Mouse (Mus musculus) small intestine, adult 2 months (tissue): ENCODE measurements around the gene Bmf. TPM values are rescaled to one million over a fixed set of nuclear protein-coding genes. Genes with fewer than 3 reads are reported as not detected.
A peak's percentile ranks its signal among the peaks of the same experiment; 100 is the strongest.

ENCODE experiments used
- H3K27ac ChIP-seq: fragments of 200-500 bp; 2 replicates; pipeline ENCODE4 v1.5.1; 2012; ENCODE audit warnings: low read depth, low read length, control low read depth, inconsistent platforms; ENCODE audit not compliant: insufficient read depth
- H3K27me3 ChIP-seq: fragments of 200-500 bp; 2 replicates; pipeline ENCODE4 v1.6.1; 2012; ENCODE audit warnings: mild to moderate bottlenecking, moderate library complexity, low read length, inconsistent platforms; ENCODE audit not compliant: control insufficient read depth, insufficient read depth
- H3K36me3 ChIP-seq: fragments of 200-500 bp; 2 replicates; pipeline ENCODE4 v1.6.1; 2012; ENCODE audit warnings: mild to moderate bottlenecking, low read length, control low read depth, inconsistent platforms; ENCODE audit not compliant: control insufficient read depth, insufficient read depth
- H3K4me1 ChIP-seq: fragments of 200-500 bp; 2 replicates; pipeline ENCODE4 v1.6.1; 2012; ENCODE audit warnings: low read length, inconsistent platforms, mixed read lengths; ENCODE audit not compliant: control insufficient read depth, insufficient read depth, insufficient read length
- H3K4me3 ChIP-seq: fragments of 200-500 bp; 2 replicates; pipeline ENCODE4 v1.5.1; 2012; ENCODE audit warnings: low read depth, mild to moderate bottlenecking, control low read depth, inconsistent platforms, low read length, moderate library complexity
- CTCF ChIP-seq: fragments of 200-500 bp; IDR thresholded peaks from 2 replicates; pipeline ENCODE4 v1.5.1; 2012; ENCODE audit warnings: low read depth, mild to moderate bottlenecking, control low read depth, inconsistent platforms, low read length, moderate library complexity, mixed read lengths; ENCODE audit not compliant: insufficient replicate concordance, insufficient read length; ENCODE audit errors: extremely low read depth
- POLR2A ChIP-seq: fragments of 200-500 bp; IDR thresholded peaks from 2 replicates; pipeline ENCODE4 v1.6.1; 2012; ENCODE audit warnings: low read depth, mild to moderate bottlenecking, control low read depth, inconsistent platforms, low read length, moderate library complexity
- WGBS: fragments of 180-500 bp; shearing (Covaris S2); methylation state at CpG from one replicate; pipeline ENCODE4 v1.1.7; 2018; 5-methylcytosine and 5-hydroxymethylcytosine counted together
- polyA plus RNA-seq: library from polyadenylated mRNA; depleted of rRNA; stranded (reverse); fragments of >200 nt; gene quantifications from 2 replicates; pipeline ENCODE4 v1.2.3, GENCODE M21; 2012

The Bmf gene
- polyA plus RNA-seq, 1 experiment, result 10.3 TPM

DNA sequence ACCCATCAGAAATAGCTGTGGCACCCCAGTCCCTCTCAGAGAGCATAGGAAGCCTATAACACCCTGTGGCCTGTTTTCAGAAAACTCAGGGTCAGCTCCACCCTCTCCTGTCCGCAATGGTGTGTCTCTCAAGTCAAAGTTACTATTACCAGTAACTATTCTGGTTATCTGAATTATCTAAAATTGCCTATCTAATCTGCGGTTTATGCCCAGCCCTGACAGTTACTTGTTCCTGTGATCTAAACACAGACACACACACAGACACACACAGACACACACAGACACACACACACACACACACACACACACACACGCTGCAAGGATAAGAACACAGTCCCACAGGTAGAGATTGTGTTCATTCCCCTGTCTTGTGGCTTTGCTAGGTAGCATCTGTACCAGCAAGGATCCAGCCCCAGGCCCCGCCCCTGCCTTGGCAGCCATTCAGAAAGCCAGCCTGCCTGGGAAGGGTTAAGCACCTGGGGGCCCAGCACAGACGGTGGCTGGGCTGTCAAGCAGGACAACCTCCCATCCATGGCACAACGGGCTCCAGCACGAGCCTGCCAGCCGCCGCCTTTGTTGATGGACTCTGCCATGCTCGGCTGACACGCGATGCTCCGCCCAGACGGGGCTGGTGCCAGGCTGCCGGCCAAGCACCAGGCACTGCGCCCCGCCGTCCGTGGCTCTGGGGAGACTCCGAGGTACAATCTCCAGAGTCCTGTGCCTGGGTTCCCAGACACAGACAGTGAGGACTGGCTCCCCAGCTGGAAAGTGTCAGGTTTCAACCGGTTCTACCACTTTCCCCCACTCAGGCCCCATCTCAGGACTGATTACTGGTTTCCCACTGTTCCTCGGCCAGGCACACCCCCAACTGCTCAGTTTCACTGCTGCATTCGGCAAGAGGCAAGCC, 5.3 kb downstream of the Bmf start:
- TF ChIP-seq POLR2A (0 out of 2 replicates have a peak, but pooled peaks have one; percentile 18), CTCF (no peak)
- Histone ChIP-seq H3K27ac (peak overlapping the region; percentile 26), H3K27me3 (no peaks in the 10 kb centered on the region), H3K36me3 (no peaks in the 10 kb centered on the region), H3K4me3 (peak overlapping the region; percentile 32), H3K4me1 (peaks cover 59% of the 10 kb centered on the region)
- 6% methylated on average over 23 of the region's 23 CpGs for WGBS

DNA sequence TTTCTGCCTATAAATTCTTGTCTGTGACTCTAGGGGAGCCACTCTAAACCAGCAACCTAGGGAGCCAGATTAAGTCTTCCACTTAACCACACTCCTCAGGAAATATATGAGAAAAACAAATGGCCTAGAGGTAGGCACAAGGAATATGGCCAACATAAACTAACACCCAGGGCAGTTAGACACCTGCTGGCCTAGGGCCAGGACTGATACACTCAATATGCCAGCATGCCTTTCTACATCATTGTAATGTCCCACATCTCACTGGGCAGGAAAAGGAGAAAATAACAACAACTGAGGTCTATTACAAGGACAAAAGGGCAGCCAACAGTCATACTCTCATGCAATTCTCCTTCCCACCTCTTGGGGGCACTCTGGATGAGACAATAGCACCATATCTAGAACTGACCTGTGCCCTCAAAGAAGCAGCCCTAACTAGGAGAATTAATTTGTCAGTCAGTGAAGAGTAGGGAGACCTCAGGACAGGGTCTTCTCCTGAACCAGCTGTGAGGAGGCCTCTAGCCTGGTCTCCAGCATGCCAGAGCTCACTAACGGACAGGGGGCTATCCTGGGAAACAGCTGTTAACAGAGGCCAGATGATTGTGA, 6.4 kb downstream of the Bmf start:
- Histone ChIP-seq H3K27me3 (no peaks in the 10 kb centered on the region), H3K4me3 (no peak overlapping the region), H3K4me1 (peaks cover 50% of the 10 kb centered on the region), H3K27ac (no peak overlapping the region), H3K36me3 (no peaks in the 10 kb centered on the region)
- WGBS, result 86% methylated on average over 1 of the region's 1 CpGs
- peak; percentile 39; the same call in 1 of the 2 replicates for TF ChIP-seq CTCF
- TF ChIP-seq POLR2A, result no peak

DNA sequence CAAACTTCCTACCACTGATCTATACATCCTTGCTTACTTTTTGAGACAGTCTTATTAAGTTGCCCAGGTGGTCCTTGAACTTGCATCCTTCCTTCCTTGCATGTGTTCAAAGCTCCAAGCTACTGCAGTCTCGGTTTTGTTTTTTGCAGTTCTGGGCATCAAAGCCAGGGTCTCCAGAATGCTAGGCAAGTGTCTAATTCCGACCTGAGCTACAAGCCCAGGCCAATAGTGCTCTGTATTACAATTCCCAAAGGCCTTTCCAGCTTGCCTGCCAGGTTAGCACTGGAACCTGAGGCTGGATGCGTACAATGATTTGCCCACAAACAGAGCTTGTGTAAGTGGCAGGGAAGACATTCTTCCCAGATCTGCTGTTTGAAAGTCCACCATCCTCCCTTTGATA, 7.8 kb downstream of the Bmf start:
- H3K4me3 ChIP-seq, result no peak overlapping the region
- TF ChIP-seq POLR2A (no peak), CTCF (no peak)
- H3K27ac ChIP-seq, result no peak overlapping the region
- H3K27me3 ChIP-seq, result no peaks in the 10 kb centered on the region
- H3K36me3 ChIP-seq, result no peaks in the 10 kb centered on the region
- 84% methylated on average over 3 of the region's 3 CpGs for WGBS
- H3K4me1 ChIP-seq, result peaks cover 41% of the 10 kb centered on the region

DNA sequence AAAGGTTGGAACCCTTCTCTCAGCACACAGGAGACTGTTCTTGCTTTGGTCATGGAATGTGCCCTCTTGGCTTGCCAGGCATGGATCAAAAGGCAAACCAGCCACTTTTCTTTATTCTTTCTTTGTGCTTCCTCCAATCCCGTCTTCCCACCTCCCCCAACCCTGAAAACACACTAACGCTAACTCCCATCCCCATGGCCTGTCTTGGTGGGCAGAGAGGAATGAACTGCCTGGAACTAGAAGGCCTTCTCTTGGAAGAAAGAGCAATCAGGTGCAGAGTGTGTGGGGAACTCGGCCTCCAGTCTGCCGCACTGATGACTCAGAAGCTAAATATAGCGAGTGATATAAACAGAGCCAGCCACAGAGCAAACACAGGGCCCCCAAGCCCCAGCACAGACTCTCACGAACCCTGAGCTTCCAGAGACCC, 8.8 kb downstream of the Bmf start:
- no peak for TF ChIP-seq POLR2A
- no peak for TF ChIP-seq CTCF
- WGBS, result 29% methylated on average over 6 of the region's 6 CpGs
- Histone ChIP-seq H3K27ac (peak overlapping the region; percentile 69), H3K4me3 (no peak overlapping the region), H3K4me1 (peaks cover 34% of the 10 kb centered on the region), H3K36me3 (no peaks in the 10 kb centered on the region), H3K27me3 (no peaks in the 10 kb centered on the region)

DNA sequence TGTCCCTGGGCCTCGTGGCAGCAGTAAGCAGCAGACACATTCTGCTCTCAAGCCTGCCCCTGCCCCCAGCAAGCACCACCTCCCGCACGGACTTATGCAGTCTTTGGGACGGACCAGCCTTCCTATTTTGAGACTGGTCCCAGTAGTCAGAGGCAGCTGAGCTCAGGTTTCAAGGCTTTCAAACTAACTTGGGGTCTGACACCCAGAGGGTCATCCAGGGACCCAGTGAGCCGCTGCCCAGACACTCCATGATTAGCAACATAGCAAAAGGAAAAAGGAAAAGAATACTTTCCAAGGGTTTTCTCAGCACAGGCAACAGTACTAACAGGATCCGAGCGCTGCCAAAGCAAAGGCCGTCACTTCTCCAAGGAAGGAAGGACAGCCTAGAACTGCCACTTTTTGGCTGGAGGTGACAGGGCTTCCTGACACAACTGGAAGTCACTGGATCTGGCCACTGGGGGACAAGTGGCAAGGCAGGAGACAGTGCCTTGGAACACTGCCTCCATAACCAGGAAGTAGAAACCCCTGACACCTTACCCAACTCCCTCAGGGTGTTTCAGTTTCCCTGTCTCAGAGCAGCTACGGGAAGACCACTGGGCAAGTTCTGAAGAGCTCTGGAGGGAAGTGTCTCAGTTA, 9.5 kb downstream of the Bmf start:
- Histone ChIP-seq H3K27ac (peak overlapping the region; percentile 69), H3K36me3 (no peaks in the 10 kb centered on the region), H3K27me3 (no peaks in the 10 kb centered on the region), H3K4me1 (peaks cover 27% of the 10 kb centered on the region), H3K4me3 (no peak overlapping the region)
- WGBS, result 67% methylated on average over 9 of the region's 9 CpGs
- no peak for TF ChIP-seq CTCF
- TF ChIP-seq POLR2A, result no peak; the same call in 1 of the 2 replicates

DNA sequence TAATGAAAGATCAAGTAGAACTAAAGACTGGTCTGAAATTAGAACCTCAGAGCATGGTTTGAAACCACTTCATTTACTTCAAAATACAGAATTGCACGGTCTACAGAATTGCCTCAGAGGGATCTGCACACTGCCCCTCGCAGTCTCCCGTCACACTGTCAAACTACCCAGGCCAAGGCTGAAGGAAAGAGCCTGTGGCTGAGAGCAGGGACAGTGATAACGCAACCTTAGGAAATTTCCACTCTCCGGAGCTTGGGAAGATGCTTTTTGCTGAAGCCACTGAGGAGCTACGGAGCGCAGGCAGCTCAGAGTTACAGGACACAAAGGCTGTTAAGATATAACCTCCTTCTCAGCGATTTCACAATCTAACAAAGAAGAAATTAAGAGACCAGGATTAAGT, 10.4 kb downstream of the Bmf start:
- no peak overlapping the region for H3K27ac ChIP-seq
- no peak for TF ChIP-seq CTCF
- no peak for TF ChIP-seq POLR2A
- WGBS, result 85% methylated on average over 8 of the region's 8 CpGs
- H3K4me1 ChIP-seq, result peaks cover 23% of the 10 kb centered on the region
- H3K4me3 ChIP-seq, result no peak overlapping the region
- no peaks in the 10 kb centered on the region for H3K36me3 ChIP-seq
- H3K27me3 ChIP-seq, result no peaks in the 10 kb centered on the region

DNA sequence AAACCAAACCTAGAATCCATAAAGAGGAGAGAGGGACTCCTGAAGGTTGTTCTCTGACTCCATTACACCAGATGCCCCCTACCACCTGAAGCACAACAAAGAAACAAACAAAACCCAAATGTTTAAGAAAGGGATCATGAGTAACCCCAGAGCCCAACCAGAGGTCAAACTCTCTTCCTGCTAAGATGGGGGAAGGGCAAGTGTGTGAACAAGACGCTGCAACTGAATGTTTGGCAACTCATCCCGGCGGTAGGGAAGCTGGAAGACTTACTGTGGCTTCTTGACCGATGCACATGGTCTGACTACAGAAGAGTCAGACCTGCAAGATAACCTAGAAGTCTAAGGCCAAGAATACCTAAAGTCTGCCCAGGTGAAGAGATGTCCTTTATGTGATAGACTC, 12.3 kb downstream of the Bmf start:
- peaks cover 26% of the 10 kb centered on the region for H3K4me1 ChIP-seq
- no peaks in the 10 kb centered on the region for H3K27me3 ChIP-seq
- TF ChIP-seq POLR2A (no peak), CTCF (no peak)
- no peak overlapping the region for H3K4me3 ChIP-seq
- no peaks in the 10 kb centered on the region for H3K36me3 ChIP-seq
- 42% methylated on average over 4 of the region's 4 CpGs for WGBS
- H3K27ac ChIP-seq, result no peak overlapping the region
